8 mouse cellular contexts compared by ENCODE assay signal in genomic region chr13:53442168-53442980, GRCm38 (mm10). TPM values are rescaled to one million over a fixed set of nuclear protein-coding genes. Genes with fewer than 3 reads are reported as not detected.
DNase-seq lines count a peak whose midpoint lies in the region; ATAC-seq and TF ChIP-seq lines count a peak whose summit lies in the region.

No protein-coding gene starts in this region.

- 31% methylated on average over 25 of the region's 25 CpGs for WGBS in kidney, adult 2 months
- WGBS in midbrain, embryonic 13.5 days = 33% methylated on average over 25 of the region's 25 CpGs

- peak; percentile 14 for DNase-seq in kidney, adult 2 months
- no peak for DNase-seq in kidney, adult 11 months
- peak; percentile 37 for DNase-seq in adrenal gland, postnatal 25 days
- DNase-seq in frontal cortex, postnatal 25 days (ENCODE audit: low spot score in 2 of 2) = peak; percentile 18 to 27
- DNase-seq in layer of hippocampus, adult 9-11 months = peak; percentile 31
- no peak for DNase-seq in ovary, postnatal 14 days (ENCODE audit: low spot score)
- no peak for DNase-seq in thymus, postnatal 25 days

- no peak overlapping the region for H3K27ac ChIP-seq in kidney, adult 2 months (ENCODE audit: insufficient read depth, low read depth, low read length)
- H3K27ac ChIP-seq in midbrain, embryonic 13.5 days = no peak overlapping the region

- no peak overlapping the region for H3K4me3 ChIP-seq in kidney, adult 2 months (ENCODE audit: insufficient read depth, low read depth, low read length)
- H3K4me3 ChIP-seq in midbrain, embryonic 13.5 days (replicated peaks) = peak overlapping the region; percentile 24

- H3K36me3 ChIP-seq in kidney, adult 2 months (ENCODE audit: control insufficient read depth, insufficient read depth, low read length) = no peaks in the 10 kb centered on the region
- H3K36me3 ChIP-seq in midbrain, embryonic 13.5 days = no peaks in the 10 kb centered on the region

- H3K4me1 ChIP-seq in kidney, adult 2 months (ENCODE audit: control insufficient read depth, insufficient read depth, low read length) = no peaks in the 10 kb centered on the region
- peaks cover 3% of the 10 kb centered on the region for H3K4me1 ChIP-seq in midbrain, embryonic 13.5 days (replicated peaks)

- no peak for TF ChIP-seq POLR2A in kidney, adult 2 months (IDR thresholded peaks at IDR 0.05; ENCODE audit: low read depth, low read length)

- H3K4me2 ChIP-seq in midbrain, embryonic 13.5 days (replicated peaks) = peak overlapping the region; percentile 50

- no peaks in the 10 kb centered on the region for H3K9me3 ChIP-seq in midbrain, embryonic 13.5 days

- TF ChIP-seq CTCF in kidney, adult 2 months (conservative IDR thresholded peaks at IDR 0.05; ENCODE audit: insufficient read depth, insufficient read length, low read depth, low read length) = peak; percentile 42; the same call in 1 of the 2 replicates

- no peak overlapping the region for H3K9ac ChIP-seq in midbrain, embryonic 13.5 days (replicated peaks)

- no peaks in the 10 kb centered on the region for H3K27me3 ChIP-seq in kidney, adult 2 months (replicated peaks; ENCODE audit: control insufficient read depth, insufficient read depth, low read length)
- peaks cover 37% of the 10 kb centered on the region for H3K27me3 ChIP-seq in midbrain, embryonic 13.5 days

- peak; percentile 70 for ATAC-seq in midbrain, embryonic 13.5 days

RNA-seq across cellular contexts. Expression of gene Msx2, which starts 30.5 kb away (rescaled TPM):
- 0.29 and 0.34 TPM in 2 replicates for polyA plus RNA-seq in kidney, adult 2 months (2012; rRNA removed)
- 0.97 and 1.0 TPM in 2 replicates for total RNA-seq in adrenal gland, postnatal 25 days (2021)
- 1.6 TPM in 2 replicates for polyA plus RNA-seq in midbrain, embryonic 13.5 days (2015; fragmentation: Nextera tagmentation; extraction: Ambion mirVana)

Comparison
In these comparisons a context has a peak if more than half of its experiments do, and no peak if none do; other contexts are left out.
1. DNase-seq: peak in kidney, adult 2 months (single experiment), adrenal gland, postnatal 25 days (single experiment), frontal cortex, postnatal 25 days (2 of 2) and layer of hippocampus, adult 9-11 months (single experiment); none in kidney, adult 11 months (single experiment), ovary, postnatal 14 days (single experiment) and thymus, postnatal 25 days (single experiment).